Mouse (Mus musculus) stomach, embryonic 14.5 days (tissue): ENCODE results near the gene Dnase2b. TPM values are rescaled to one million over a fixed set of nuclear protein-coding genes. Genes with fewer than 3 reads are reported as not detected.

Source experiments
- ATAC-seq: fragments of 200-750 bp; cut with Nextera tagmentation; 2 replicates; pipeline ENCODE4 v1.8.0; 2017; ENCODE audit warnings: low read depth, moderate TSS enrichment; ENCODE audit not compliant: insufficient number of reproducible peaks, insufficient read depth, low FRiP score
- H3K27ac ChIP-seq: fragments of 300-500 bp; sonication (generic); 2 replicates; pipeline ENCODE4 v1.5.1; 2014; ENCODE audit warnings: mild to moderate bottlenecking, low read length, moderate library complexity, mixed read lengths
- H3K27me3 ChIP-seq: fragments of 300-500 bp; sonication (generic); 2 replicates; pipeline ENCODE4 v1.6.1; 2014; ENCODE audit warnings: low read length, control low read depth, mixed read lengths; ENCODE audit not compliant: control insufficient read depth, insufficient read depth
- H3K36me3 ChIP-seq: fragments of 300-500 bp; sonication (generic); 2 replicates; pipeline ENCODE4 v1.6.1; 2014; ENCODE audit warnings: mild to moderate bottlenecking, control low read depth, low read length, moderate library complexity, mixed read lengths; ENCODE audit not compliant: control insufficient read depth, insufficient read depth
- H3K4me1 ChIP-seq: fragments of 300-500 bp; sonication (generic); 2 replicates; pipeline ENCODE4 v1.6.1; 2014; ENCODE audit warnings: low read length, control low read depth, mixed read lengths; ENCODE audit not compliant: control insufficient read depth, insufficient read depth
- H3K4me2 ChIP-seq: fragments of 300-500 bp; sonication (generic); replicated peaks from 2 replicates; pipeline ENCODE4 v1.6.1; 2014; ENCODE audit warnings: low read depth, low read length, control low read depth
- H3K4me3 ChIP-seq: fragments of 300-500 bp; sonication (generic); 2 replicates; pipeline ENCODE4 v1.5.1; 2014; ENCODE audit warnings: low read depth, low read length, control low read depth
- H3K9ac ChIP-seq: fragments of 300-500 bp; sonication (generic); replicated peaks from 2 replicates; pipeline ENCODE4 v1.6.1; 2014; ENCODE audit warnings: low read depth, mild to moderate bottlenecking, control low read depth, low read length, moderate library complexity, mixed read lengths
- H3K9me3 ChIP-seq: fragments of 300-500 bp; sonication (generic); 2 replicates; pipeline ENCODE4 v1.6.1; 2016; ENCODE audit warnings: low read depth, low read length, control low read depth; ENCODE audit not compliant: control insufficient read depth
- WGBS: fragments of 180-500 bp; shearing (Covaris S2); extraction: QIAGEN DNeasy Blood & Tissue Kit; methylation state at CpG from one replicate; pipeline ENCODE4 v1.1.7; 2014; 5-methylcytosine and 5-hydroxymethylcytosine counted together
- polyA plus RNA-seq: library from polyadenylated mRNA; unstranded; fragments of >200 nt; fragmentation: Nextera tagmentation; extraction: Ambion mirVana; gene quantifications from 2 replicates; pipeline ENCODE4 v1.2.1, GENCODE M21; 2014

The Dnase2b gene
- polyA plus RNA-seq, 1 experiment from 2014 or later: not detected

DNA sequence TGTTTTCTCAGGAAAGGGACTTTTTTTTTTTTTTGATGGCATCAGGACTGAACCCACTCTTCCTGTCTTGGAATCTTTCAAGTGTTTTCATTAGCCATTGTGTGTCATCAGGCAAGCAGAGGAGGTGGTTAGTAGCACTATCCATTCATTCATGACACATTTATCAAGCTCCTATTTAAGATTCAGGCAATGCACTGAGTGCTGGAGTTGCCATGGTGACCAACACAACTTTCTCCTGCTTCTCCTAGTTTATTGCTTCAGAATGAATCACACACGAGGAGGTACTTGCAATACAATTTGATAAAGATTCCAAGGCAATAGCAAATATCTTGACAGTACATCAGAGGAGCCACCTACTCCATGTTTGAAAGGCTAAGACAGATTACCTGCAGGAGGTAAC lies 8.0 kb downstream of the Dnase2b start:
- H3K4me3 ChIP-seq: no peak overlapping the region
- no peaks in the 10 kb centered on the region for H3K36me3 ChIP-seq
- H3K4me2 ChIP-seq: no peak overlapping the region
- H3K9me3 ChIP-seq: no peaks in the 10 kb centered on the region
- no peaks in the 10 kb centered on the region for H3K27me3 ChIP-seq
- no peak overlapping the region for H3K27ac ChIP-seq
- no peak overlapping the region for H3K9ac ChIP-seq
- WGBS: 27% methylated on average over 1 of the region's 1 CpGs
- H3K4me1 ChIP-seq: no peaks in the 10 kb centered on the region
- no peak for ATAC-seq

DNA sequence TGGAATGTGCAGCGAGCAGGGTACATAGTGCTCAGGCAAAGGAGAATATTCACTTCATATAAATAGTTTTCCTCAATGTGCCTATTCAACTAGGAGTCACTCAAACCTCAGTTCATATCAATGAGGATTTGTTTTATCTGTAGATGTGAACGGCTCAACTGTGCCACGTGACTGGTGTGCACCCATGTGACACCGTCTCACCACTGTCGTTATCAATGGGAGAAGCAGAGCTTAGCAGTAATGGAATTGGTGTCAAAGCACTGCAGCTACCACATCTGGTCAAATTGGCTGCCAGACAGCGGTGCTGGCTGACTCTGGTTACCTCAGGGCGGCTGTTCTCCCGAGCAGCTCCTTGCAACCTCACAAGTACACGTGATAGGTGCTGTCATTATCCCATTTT lies 10.7 kb downstream of the Dnase2b start:
- H3K9ac ChIP-seq: no peak overlapping the region
- ATAC-seq: no peak
- 80% methylated on average over 9 of the region's 9 CpGs for WGBS
- H3K36me3 ChIP-seq: no peaks in the 10 kb centered on the region
- H3K27me3 ChIP-seq: no peaks in the 10 kb centered on the region
- H3K9me3 ChIP-seq: no peaks in the 10 kb centered on the region
- no peak overlapping the region for H3K27ac ChIP-seq
- no peaks in the 10 kb centered on the region for H3K4me1 ChIP-seq
- H3K4me3 ChIP-seq: no peak overlapping the region
- H3K4me2 ChIP-seq: no peak overlapping the region

DNA sequence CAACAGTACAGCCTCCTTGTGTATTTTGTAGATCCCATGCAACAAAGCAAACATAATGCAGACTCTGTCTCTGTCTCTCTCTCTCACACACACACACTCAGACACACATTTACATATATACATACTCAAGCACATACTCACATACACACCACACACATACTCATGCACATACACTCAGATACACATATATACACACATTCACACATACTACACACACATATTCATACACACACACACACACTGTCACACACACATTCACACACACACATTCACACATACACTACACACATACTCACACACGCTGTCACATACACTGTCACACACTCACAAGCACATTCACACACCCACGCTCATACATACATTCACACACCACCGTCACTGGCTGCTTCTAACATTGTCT lies 12.9 kb downstream of the Dnase2b start:
- Histone ChIP-seq H3K27ac (no peak overlapping the region), H3K27me3 (no peaks in the 10 kb centered on the region), H3K4me1 (no peaks in the 10 kb centered on the region), H3K36me3 (no peaks in the 10 kb centered on the region), H3K4me2 (no peak overlapping the region), H3K9me3 (no peaks in the 10 kb centered on the region), H3K9ac (no peak overlapping the region), H3K4me3 (no peak overlapping the region)
- ATAC-seq: no peak
- WGBS: 93% methylated on average over 3 of the region's 3 CpGs

DNA sequence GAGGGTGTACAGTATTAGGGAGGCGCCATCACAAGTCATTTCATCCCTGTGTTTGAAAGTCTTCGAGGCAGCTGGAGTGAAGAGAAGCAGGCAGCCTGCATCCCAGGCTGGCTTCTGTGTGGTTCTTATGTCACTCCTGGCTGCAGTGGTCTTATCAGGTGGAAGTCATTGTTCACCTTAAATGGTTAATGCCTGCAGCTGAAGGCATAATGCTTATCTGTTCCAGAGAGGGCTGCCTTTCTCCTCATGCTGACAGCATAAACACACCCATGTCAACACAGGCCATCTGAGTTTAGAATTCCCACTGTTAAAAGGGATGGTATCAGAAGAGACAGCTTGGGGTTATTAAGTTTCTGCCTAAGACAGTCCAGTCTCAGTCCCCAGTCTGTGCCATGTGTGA lies 14.2 kb downstream of the Dnase2b start:
- Histone ChIP-seq H3K27me3 (no peaks in the 10 kb centered on the region), H3K4me3 (no peak overlapping the region), H3K4me2 (no peak overlapping the region), H3K27ac (no peak overlapping the region), H3K4me1 (no peaks in the 10 kb centered on the region), H3K36me3 (no peaks in the 10 kb centered on the region), H3K9me3 (no peaks in the 10 kb centered on the region), H3K9ac (no peak overlapping the region)
- WGBS: 67% methylated on average over 2 of the region's 2 CpGs
- no peak for ATAC-seq

DNA sequence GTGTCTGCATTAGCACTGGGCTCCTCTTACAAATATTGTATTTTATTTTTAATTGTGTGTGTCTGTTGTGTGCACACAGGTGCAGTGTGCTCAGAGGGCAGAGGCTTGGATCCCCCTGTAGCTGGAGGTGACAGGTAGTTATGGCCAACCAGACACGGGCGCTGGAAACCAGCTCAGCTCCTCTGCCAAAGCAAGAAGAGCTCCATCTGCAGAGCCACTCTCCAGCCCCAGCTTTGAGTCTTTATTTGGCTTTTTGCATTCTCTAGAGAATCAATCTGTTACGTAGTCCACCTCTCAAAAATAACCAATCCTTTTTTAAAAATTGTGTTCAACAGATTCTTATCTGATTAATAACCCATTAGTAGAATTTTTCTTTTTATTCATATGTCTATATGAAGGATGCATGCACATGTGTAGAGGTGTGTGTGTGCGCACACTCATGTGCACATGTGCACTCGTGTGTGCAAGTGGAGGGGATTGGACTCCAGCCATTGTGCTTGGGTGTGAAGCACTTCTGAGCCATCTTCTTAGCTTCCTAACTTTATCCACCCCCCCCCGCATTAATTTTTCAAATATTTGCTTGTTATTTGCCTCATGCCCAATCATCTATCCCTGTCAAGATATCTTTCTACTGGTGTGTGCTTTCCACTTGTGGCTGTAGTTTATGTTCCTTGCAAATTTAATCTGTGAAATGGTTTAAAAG lies 16.0 kb downstream of the Dnase2b start:
- no peak overlapping the region for H3K27ac ChIP-seq
- no peaks in the 10 kb centered on the region for H3K36me3 ChIP-seq
- H3K4me2 ChIP-seq: no peak overlapping the region
- no peak overlapping the region for H3K4me3 ChIP-seq
- H3K9ac ChIP-seq: no peak overlapping the region
- H3K9me3 ChIP-seq: no peaks in the 10 kb centered on the region
- H3K27me3 ChIP-seq: no peaks in the 10 kb centered on the region
- ATAC-seq: no peak
- 84% methylated on average over 6 of the region's 6 CpGs for WGBS
- H3K4me1 ChIP-seq: no peaks in the 10 kb centered on the region

DNA sequence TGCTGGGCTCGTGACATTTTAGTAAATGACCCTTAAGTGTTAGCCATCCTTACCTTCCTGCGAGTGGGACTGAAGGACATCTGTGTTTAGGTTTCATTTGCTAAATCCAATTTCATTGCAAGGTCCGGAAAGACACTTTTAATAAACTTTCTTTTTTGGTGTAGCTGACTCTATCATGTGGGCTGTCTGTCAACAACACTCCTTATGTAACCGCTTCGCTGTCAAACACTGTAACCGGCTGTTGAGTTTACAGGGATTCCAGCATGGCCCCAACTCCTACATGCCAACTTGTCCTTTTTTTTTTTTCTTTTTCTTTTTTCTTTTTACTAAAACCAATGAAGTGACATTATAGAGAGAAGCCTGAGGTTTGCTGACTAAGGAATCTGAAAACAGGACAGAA lies 17.0 kb downstream of the Dnase2b start:
- H3K4me3 ChIP-seq: no peak overlapping the region
- 62% methylated on average over 6 of the region's 6 CpGs for WGBS
- no peak overlapping the region for H3K9ac ChIP-seq
- no peaks in the 10 kb centered on the region for H3K36me3 ChIP-seq
- no peaks in the 10 kb centered on the region for H3K4me1 ChIP-seq
- no peak overlapping the region for H3K4me2 ChIP-seq
- H3K27me3 ChIP-seq: no peaks in the 10 kb centered on the region
- no peaks in the 10 kb centered on the region for H3K9me3 ChIP-seq
- H3K27ac ChIP-seq: no peak overlapping the region
- no peak for ATAC-seq

DNA sequence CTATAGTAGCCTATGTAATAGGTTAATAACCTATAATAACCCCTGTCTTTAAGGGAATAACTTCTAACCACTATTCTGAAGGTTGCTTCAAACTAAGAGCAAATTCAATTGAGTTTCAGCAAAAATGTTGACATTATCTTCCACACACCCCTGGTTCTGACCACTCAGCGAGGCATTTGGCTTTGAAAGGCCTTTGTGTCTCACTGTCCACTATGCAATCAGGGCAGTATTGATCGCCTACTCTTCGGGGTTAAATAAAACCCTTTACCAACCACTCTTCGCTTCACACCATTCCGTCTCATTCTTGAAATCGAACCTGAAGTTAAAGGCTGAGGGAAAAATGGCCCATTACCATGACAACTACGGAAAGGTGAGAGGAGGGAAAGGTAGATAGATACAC lies 18.5 kb downstream of the Dnase2b start:
- no peak overlapping the region for H3K27ac ChIP-seq
- no peaks in the 10 kb centered on the region for H3K9me3 ChIP-seq
- no peaks in the 10 kb centered on the region for H3K4me1 ChIP-seq
- H3K4me3 ChIP-seq: no peak overlapping the region
- H3K36me3 ChIP-seq: no peaks in the 10 kb centered on the region
- H3K27me3 ChIP-seq: no peaks in the 10 kb centered on the region
- no peak for ATAC-seq
- 79% methylated on average over 7 of the region's 7 CpGs for WGBS
- H3K4me2 ChIP-seq: no peak overlapping the region
- no peak overlapping the region for H3K9ac ChIP-seq

DNA sequence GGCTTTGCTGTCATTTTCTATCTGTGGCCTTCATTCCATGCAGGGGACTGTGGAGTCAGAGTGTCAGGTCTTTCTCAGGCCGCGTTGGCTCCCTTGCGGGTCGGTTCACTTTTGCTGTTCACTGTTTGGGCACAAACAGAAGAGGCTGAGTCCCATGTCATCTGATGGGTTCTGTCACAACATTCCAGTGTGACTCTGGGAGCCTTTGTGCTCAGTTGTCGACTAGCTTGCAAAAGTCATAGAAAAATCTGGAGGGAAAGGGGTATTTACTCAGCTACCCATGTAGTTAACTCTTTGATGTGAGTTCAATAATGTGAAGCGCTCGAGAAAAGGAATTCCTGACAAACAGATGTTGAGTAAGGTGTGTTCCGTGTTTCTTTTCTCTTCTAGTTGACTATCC lies 19.0 kb downstream of the Dnase2b start:
- Histone ChIP-seq H3K4me2 (no peak overlapping the region), H3K27ac (no peak overlapping the region), H3K4me3 (no peak overlapping the region), H3K4me1 (no peaks in the 10 kb centered on the region), H3K36me3 (no peaks in the 10 kb centered on the region), H3K27me3 (no peaks in the 10 kb centered on the region), H3K9ac (no peak overlapping the region), H3K9me3 (no peaks in the 10 kb centered on the region)
- WGBS: 82% methylated on average over 8 of the region's 8 CpGs
- no peak for ATAC-seq

DNA sequence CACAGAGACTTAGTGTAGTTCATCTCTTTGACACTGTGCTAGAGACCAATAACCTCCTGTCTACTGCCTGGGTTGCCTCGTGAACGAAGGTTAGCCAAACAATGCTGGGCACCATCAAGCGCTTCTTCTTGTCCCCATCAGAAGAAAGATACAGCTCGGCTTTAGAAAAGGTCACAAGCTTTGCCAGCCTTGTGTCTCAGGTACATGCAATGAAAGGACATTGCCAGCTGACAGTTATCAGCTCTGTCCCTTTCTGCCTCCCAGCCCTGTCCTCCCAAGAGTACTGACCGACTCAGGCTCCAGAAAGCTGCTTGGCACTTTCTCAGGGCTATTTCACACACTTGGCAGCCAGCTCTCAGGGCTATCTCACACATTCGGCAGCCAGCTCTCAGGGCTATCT lies 20.0 kb downstream of the Dnase2b start:
- no peak for ATAC-seq
- Histone ChIP-seq H3K4me3 (no peak overlapping the region), H3K36me3 (no peaks in the 10 kb centered on the region), H3K9me3 (no peaks in the 10 kb centered on the region), H3K27ac (no peak overlapping the region), H3K4me2 (no peak overlapping the region), H3K9ac (no peak overlapping the region), H3K4me1 (no peaks in the 10 kb centered on the region), H3K27me3 (no peaks in the 10 kb centered on the region)
- WGBS: 87% methylated on average over 6 of the region's 6 CpGs
